Comparison of ENCODE assay signal across 8 mouse cellular contexts in genomic region chr14:118705465-118705807, GRCm38 (mm10). TPM values are rescaled to one million over a fixed set of nuclear protein-coding genes. Genes with fewer than 3 reads are reported as not detected.
DNase-seq lines count a peak whose midpoint lies in the region; ATAC-seq lines count a peak whose summit lies in the region.

No protein-coding gene starts in this region.

- no peaks in the 10 kb centered on the region for H3K9me3 ChIP-seq in intestine, embryonic 15.5 days
- no peaks in the 10 kb centered on the region for H3K9me3 ChIP-seq in neural tube, embryonic 12.5 days

- H3K4me3 ChIP-seq in intestine, embryonic 15.5 days (replicated peaks): peak overlapping the region; percentile 57
- H3K4me3 ChIP-seq in neural tube, embryonic 12.5 days: peak overlapping the region; percentile 67

- peak; percentile 54 for DNase-seq in cerebellum, adult 9-10 months
- no peak for DNase-seq in cerebellum, adult 8-10 months
- peak; percentile 48 for DNase-seq in spleen, adult 12 weeks (ENCODE audit: low spot score)
- DNase-seq in spleen, adult 18-20 months: no peak
- DNase-seq in thymus, postnatal 0 days (ENCODE audit: low spot score): no peak
- DNase-seq in frontal cortex, postnatal 10 days (ENCODE audit: low spot score in 2 of 2): no peak

- 2% methylated on average over 10 of the region's 10 CpGs for WGBS in intestine, embryonic 15.5 days
- WGBS in neural tube, embryonic 12.5 days: 2% methylated on average over 10 of the region's 10 CpGs

- no peak overlapping the region for H3K27ac ChIP-seq in intestine, embryonic 15.5 days
- no peak overlapping the region for H3K27ac ChIP-seq in neural tube, embryonic 12.5 days

- ATAC-seq in intestine, embryonic 15.5 days: no peak
- no peak for ATAC-seq in neural tube, embryonic 12.5 days (ENCODE audit: low FRiP score, low read depth)

- H3K4me2 ChIP-seq in intestine, embryonic 15.5 days (replicated peaks): peak overlapping the region; percentile 98
- H3K4me2 ChIP-seq in neural tube, embryonic 12.5 days (replicated peaks): peak overlapping the region; percentile 99

- H3K4me1 ChIP-seq in intestine, embryonic 15.5 days (replicated peaks): 0 out of 2 replicates have a peak, but pooled peaks cover 5% of the 10 kb centered on the region
- H3K4me1 ChIP-seq in neural tube, embryonic 12.5 days: peaks cover 11% of the 10 kb centered on the region

- H3K27me3 ChIP-seq in intestine, embryonic 15.5 days (replicated peaks): 0 out of 2 replicates have a peak, but pooled peaks cover 4% of the 10 kb centered on the region
- H3K27me3 ChIP-seq in neural tube, embryonic 12.5 days (replicated peaks): peaks cover 31% of the 10 kb centered on the region

- H3K36me3 ChIP-seq in intestine, embryonic 15.5 days: no peaks in the 10 kb centered on the region
- no peaks in the 10 kb centered on the region for H3K36me3 ChIP-seq in neural tube, embryonic 12.5 days

- H3K9ac ChIP-seq in intestine, embryonic 15.5 days: peak overlapping the region; percentile 48
- peak overlapping the region; percentile 65 for H3K9ac ChIP-seq in neural tube, embryonic 12.5 days

RNA-seq across cellular contexts. Expression of gene Abcc4, which starts 0.6 kb away (rescaled TPM):
- 2.2 and 2.3 TPM in 2 replicates for polyA plus RNA-seq in intestine, embryonic 15.5 days (2015; fragmentation: Nextera tagmentation; extraction: Ambion mirVana)
- 2.3 and 2.9 TPM in 2 replicates for polyA plus RNA-seq in neural tube, embryonic 12.5 days (2016; fragmentation: Nextera tagmentation; extraction: Ambion mirVana)
- 3.3 and 3.5 TPM in 2 replicates for polyA plus RNA-seq in thymus, postnatal 0 days (2015; fragmentation: Nextera tagmentation; extraction: Ambion mirVana)

Comparison
In these comparisons a context has a peak if more than half of its experiments do, and no peak if none do; other contexts are left out.
1. DNase-seq: peak in cerebellum, adult 9-10 months (single experiment) and spleen, adult 12 weeks (single experiment); none in cerebellum, adult 8-10 months (single experiment), spleen, adult 18-20 months (0 of 2), thymus, postnatal 0 days (single experiment) and frontal cortex, postnatal 10 days (0 of 2).